In genomic region chr5:104025245-104025854, GRCm38 (mm10) we compare ENCODE assay signal across 17 mouse cellular contexts. TPM values are rescaled to one million over a fixed set of nuclear protein-coding genes. Genes with fewer than 3 reads are reported as not detected.
DNase-seq lines count a peak whose midpoint lies in the region; ATAC-seq and TF ChIP-seq lines count a peak whose summit lies in the region.
"Had no signal": no experiment of that assay in that cellular context is flagged by ENCODE, and none has a peak within 500 bp of the region (broad histone marks: within the 10 kb centered on the region; RNA-seq: fewer than 3 reads in every experiment).

No protein-coding gene starts in this region.

- peaks cover 56% of the 10 kb centered on the region for H3K4me1 ChIP-seq in megakaryocyte, embryonic 14.5 days
- H3K4me1 ChIP-seq in intestine, embryonic 16.5 days (ENCODE audit: control insufficient read depth, insufficient read depth, low read length), result peaks cover 16% of the 10 kb centered on the region

- no peak for ATAC-seq in megakaryocyte, adult 5-6 weeks (ENCODE audit: poor library complexity, severe bottlenecking)
- peak; percentile 47 for ATAC-seq in intestine, embryonic 16.5 days

- 43% methylated on average over 17 of the region's 17 CpGs for WGBS in intestine, embryonic 16.5 days

- no peak for TF ChIP-seq CTCF in gastrocnemius, adult 2 months (IDR thresholded peaks at IDR 0.05)

- no peaks in the 10 kb centered on the region for H3K9me3 ChIP-seq in megakaryocyte, embryonic 14.5 days
- H3K9me3 ChIP-seq in intestine, embryonic 16.5 days (ENCODE audit: control insufficient read depth, low read length), result no peaks in the 10 kb centered on the region
- H3K9me3 ChIP-seq: hindbrain, embryonic 13.5 days; limb, embryonic 15.5 days had no signal

- H3K27ac ChIP-seq in gastrocnemius, adult 2 months, result peak overlapping the region; percentile 5; the same call in 1 of the 2 replicates
- H3K27ac ChIP-seq in intestine, embryonic 16.5 days (ENCODE audit: low read length), result peak overlapping the region; percentile 37
- H3K27ac ChIP-seq: hindbrain, embryonic 13.5 days; kidney, postnatal 0 days; limb, embryonic 15.5 days had no signal

- H3K27me3 ChIP-seq in megakaryocyte, embryonic 14.5 days (replicated peaks), result no peaks in the 10 kb centered on the region
- H3K27me3 ChIP-seq in intestine, embryonic 16.5 days (replicated peaks; ENCODE audit: control insufficient read depth, insufficient read depth, low read length), result no peaks in the 10 kb centered on the region

- DNase-seq in gastrocnemius, adult 2 months, result no peak
- no peak for DNase-seq in gastrocnemius, adult 8-10 months (ENCODE audit: low spot score in 2 of 2)
- DNase-seq in left cerebral cortex, postnatal 4 days, result no peak
- no peak for DNase-seq in urinary bladder, postnatal 14 days (ENCODE audit: low spot score)
- DNase-seq in frontal cortex, postnatal 36 days (ENCODE audit: low spot score in 2 of 2), result no peak
- DNase-seq: cerebellum, adult 9-10 months; gastrocnemius, postnatal 10 days; right cerebral cortex, adult 18-20 months had no signal

- peak overlapping the region; percentile 33 for H3K4me2 ChIP-seq in intestine, embryonic 16.5 days (ENCODE audit: low read depth, low read length)
- H3K4me2 ChIP-seq: hindbrain, embryonic 13.5 days; limb, embryonic 15.5 days had no signal

- peak overlapping the region; percentile 19; the same call in 1 of the 2 replicates for H3K4me3 ChIP-seq in gastrocnemius, adult 2 months
- H3K4me3 ChIP-seq in megakaryocyte, embryonic 14.5 days (replicated peaks), result peak overlapping the region; percentile 59
- H3K4me3 ChIP-seq in intestine, embryonic 16.5 days (ENCODE audit: low read length), result no peak overlapping the region
- H3K4me3 ChIP-seq: hindbrain, embryonic 13.5 days; limb, embryonic 15.5 days had no signal

- 0 out of 2 replicates have a peak overlapping the region, but pooled peaks have one; percentile 10 for H3K9ac ChIP-seq in intestine, embryonic 16.5 days (ENCODE audit: low read depth, low read length)
- H3K9ac ChIP-seq: hindbrain, embryonic 13.5 days; limb, embryonic 15.5 days had no signal

- intact Hi-C loops in gastrocnemius, adult 2 months (cut with DNase I), result no loop called here
- intact Hi-C loops in left cerebral cortex, postnatal 4 days (cut with DNase I), result no loop called here

- no peaks in the 10 kb centered on the region for H3K36me3 ChIP-seq in megakaryocyte, embryonic 14.5 days (replicated peaks; ENCODE audit: low read length)
- no peaks in the 10 kb centered on the region for H3K36me3 ChIP-seq in intestine, embryonic 16.5 days (ENCODE audit: control insufficient read depth, insufficient read depth, low read length)
- H3K36me3 ChIP-seq: hindbrain, embryonic 13.5 days; limb, embryonic 15.5 days had no signal

RNA-seq across cellular contexts. Expression of gene Hsd17b11, which starts 3.6 kb away (rescaled TPM):
- 1 to 10 TPM; 8.6 to 9.2 TPM for total RNA-seq in gastrocnemius, adult 2 months (2021)
- total RNA-seq in gastrocnemius, adult 8-10 months (2022), result 1 to 10 TPM; 4.8 to 8.4 (median 7.0) TPM
- 0.63 TPM in 1 of 2 replicates, not detected in the other for polyA plus RNA-seq in megakaryocyte, embryonic 14.5 days (2012; ENCODE audit: insufficient read depth, low replicate concordance)
- total RNA-seq in megakaryocyte, adult 5-6 weeks (2015), result 81.4 and 90.7 TPM in 2 replicates
- total RNA-seq in megakaryocyte, adult 5-6 weeks (2017), result 97.2 and 115 TPM in 2 replicates
- polyA plus RNA-seq in intestine, embryonic 16.5 days (2015; fragmentation: Nextera tagmentation; extraction: Ambion mirVana), result 10.6 and 10.7 TPM in 2 replicates
- total RNA-seq in left cerebral cortex, postnatal 4 days (2021), result 10 to 100 TPM; 20.2 to 22.6 TPM

RNA-seq across cellular contexts. Expression of gene Nudt9, which starts 20.8 kb away (rescaled TPM):
- total RNA-seq in gastrocnemius, adult 2 months (2021), result 10 to 100 TPM; 62.6 to 68.7 TPM
- 10 to 100 TPM; 62.8 to 74.7 (median 69.1) TPM for total RNA-seq in gastrocnemius, adult 8-10 months (2022)
- polyA plus RNA-seq in megakaryocyte, embryonic 14.5 days (2012; ENCODE audit: insufficient read depth, low replicate concordance), result 101 and 144 TPM in 2 replicates
- total RNA-seq in megakaryocyte, adult 5-6 weeks (2015), result 17.9 and 22.9 TPM in 2 replicates
- 31.4 and 34.2 TPM in 2 replicates for total RNA-seq in megakaryocyte, adult 5-6 weeks (2017)
- polyA plus RNA-seq in intestine, embryonic 16.5 days (2015; fragmentation: Nextera tagmentation; extraction: Ambion mirVana), result 61.0 and 61.8 TPM in 2 replicates
- total RNA-seq in left cerebral cortex, postnatal 4 days (2021), result 10 to 100 TPM; 43.9 to 46.7 TPM

RNA-seq across cellular contexts. Expression of gene Hsd17b13, which starts 48.1 kb away (rescaled TPM):
- total RNA-seq in gastrocnemius, adult 2 months (2021), result not detected
- total RNA-seq in gastrocnemius, adult 8-10 months (2022), result not detected
- not detected in 2 replicates for polyA plus RNA-seq in megakaryocyte, embryonic 14.5 days (2012; ENCODE audit: insufficient read depth, low replicate concordance)
- total RNA-seq in megakaryocyte, adult 5-6 weeks (2015), result not detected in 2 replicates
- total RNA-seq in megakaryocyte, adult 5-6 weeks (2017), result not detected in 2 replicates
- 36.9 and 49.5 TPM in 2 replicates for polyA plus RNA-seq in intestine, embryonic 16.5 days (2015; fragmentation: Nextera tagmentation; extraction: Ambion mirVana)
- total RNA-seq in left cerebral cortex, postnatal 4 days (2021), result not detected
- total RNA-seq: layer of hippocampus, postnatal 25 days; midbrain, postnatal 0 days had no signal
- polyA plus RNA-seq: hindbrain, embryonic 13.5 days; neural tube, embryonic 14.5 days had no signal

RNA-seq across cellular contexts. Expression of gene Gm17660, which starts 52.1 kb away (rescaled TPM):
- total RNA-seq in gastrocnemius, adult 2 months (2021), result not detected
- total RNA-seq in gastrocnemius, adult 8-10 months (2022), result not detected
- polyA plus RNA-seq in megakaryocyte, embryonic 14.5 days (2012; ENCODE audit: insufficient read depth, low replicate concordance), result not detected in 2 replicates
- total RNA-seq in megakaryocyte, adult 5-6 weeks (2015), result not detected in 2 replicates
- total RNA-seq in megakaryocyte, adult 5-6 weeks (2017), result not detected in 2 replicates
- polyA plus RNA-seq in intestine, embryonic 16.5 days (2015; fragmentation: Nextera tagmentation; extraction: Ambion mirVana), result not detected in 2 replicates
- not detected for total RNA-seq in left cerebral cortex, postnatal 4 days (2021)
- total RNA-seq: gastrocnemius, postnatal 10 days; midbrain, postnatal 0 days had no signal
- polyA plus RNA-seq: hindbrain, embryonic 13.5 days; kidney, postnatal 0 days; limb, embryonic 15.5 days had no signal
